Mouse (Mus musculus): ENCODE data around the gene Dcaf15. TPM values are rescaled to one million over a fixed set of nuclear protein-coding genes. Genes with fewer than 3 reads are reported as not detected.

Dcaf15 gene
- polyA plus RNA-seq, 1 experiment from 2014 or later = 11.0 TPM

DNA sequence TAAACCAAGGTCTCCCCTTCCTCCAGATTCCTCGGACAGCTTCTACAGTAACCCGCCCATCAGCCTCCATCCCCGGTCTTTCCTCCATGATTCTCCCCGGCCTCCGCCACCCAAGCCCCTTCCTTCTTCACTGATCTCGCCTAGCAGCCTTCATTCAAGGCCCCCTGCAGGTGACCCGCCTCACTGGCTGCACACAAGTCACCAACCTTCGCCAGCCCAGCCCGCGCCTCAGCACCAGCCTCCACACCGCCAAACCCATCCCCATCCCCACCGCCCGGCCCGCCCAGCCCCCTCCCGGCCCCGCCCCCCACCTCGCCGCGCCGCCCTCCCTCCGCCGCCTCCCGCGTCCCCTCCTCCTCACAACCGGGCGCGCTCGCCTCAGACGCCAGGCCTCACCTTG is 347 bp downstream of the Dcaf15 start:
- Histone ChIP-seq H3K4me1 (ENCODE audit: insufficient read depth, low read length) (peaks cover 18% of the 10 kb centered on the region), H3K36me3 (ENCODE audit: insufficient read depth, low read length) (peaks cover 10% of the 10 kb centered on the region; the same call in 1 of the 2 replicates), H3K9me3 (ENCODE audit: low read length) (no peaks in the 10 kb centered on the region), H3K27me3 (ENCODE audit: insufficient read depth, low read length) (no peaks in the 10 kb centered on the region), H3K27ac (ENCODE audit: low read length) (peak overlapping the region; percentile 91), H3K4me2 (replicated peaks; ENCODE audit: low read depth, low read length) (peak overlapping the region; percentile 55), H3K4me3 (ENCODE audit: low read length) (peak overlapping the region; percentile 65), H3K9ac (replicated peaks; ENCODE audit: low read length) (peak overlapping the region; percentile 88)
- WGBS = 1% methylated on average over 13 of the region's 29 CpGs
- ATAC-seq (ENCODE audit: low FRiP score, low TSS enrichment) = peak; percentile 87

DNA sequence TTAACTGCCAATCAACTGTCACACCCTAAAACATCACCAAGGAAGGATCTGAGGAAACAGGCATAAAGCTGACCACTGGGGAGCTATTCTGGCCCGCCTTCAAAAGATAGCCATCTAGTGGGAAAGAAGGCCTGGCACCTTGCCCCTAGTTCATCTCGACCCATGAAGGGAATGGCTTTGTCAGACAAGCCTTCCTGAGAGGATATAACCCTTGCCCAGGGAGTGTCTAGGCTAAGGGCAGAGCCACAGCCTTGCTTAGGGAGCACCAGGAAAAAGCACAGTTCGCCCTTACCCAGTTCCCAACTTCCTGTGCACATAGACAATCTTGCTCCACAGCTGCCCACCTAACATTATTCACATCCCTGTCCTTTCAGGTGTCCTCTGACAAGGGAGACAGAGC is 967 bp downstream of the Dcaf15 start:
- peak overlapping the region; percentile 55 for H3K4me2 ChIP-seq (replicated peaks; ENCODE audit: low read depth, low read length)
- peak overlapping the region; percentile 65 for H3K4me3 ChIP-seq (ENCODE audit: low read length)
- no peaks in the 10 kb centered on the region for H3K27me3 ChIP-seq (ENCODE audit: insufficient read depth, low read length)
- peaks cover 14% of the 10 kb centered on the region for H3K36me3 ChIP-seq (ENCODE audit: insufficient read depth, low read length)
- peak overlapping the region; percentile 88 for H3K9ac ChIP-seq (replicated peaks; ENCODE audit: low read length)
- 39% methylated on average over 3 of the region's 3 CpGs for WGBS
- peaks cover 18% of the 10 kb centered on the region for H3K4me1 ChIP-seq (ENCODE audit: insufficient read depth, low read length)
- no peaks in the 10 kb centered on the region for H3K9me3 ChIP-seq (ENCODE audit: low read length)
- no peak for ATAC-seq (ENCODE audit: low FRiP score, low TSS enrichment)
- no peak overlapping the region for H3K27ac ChIP-seq (ENCODE audit: low read length)

GRCm38 (mm10) chr8:84101476-84102270 is 2.9 kb downstream of the Dcaf15 start:
- Histone ChIP-seq H3K9ac (replicated peaks; ENCODE audit: low read length) (no peak overlapping the region), H3K4me1 (ENCODE audit: insufficient read depth, low read length) (peaks cover 18% of the 10 kb centered on the region), H3K4me3 (ENCODE audit: low read length) (no peak overlapping the region), H3K27me3 (ENCODE audit: insufficient read depth, low read length) (no peaks in the 10 kb centered on the region), H3K27ac (ENCODE audit: low read length) (no peak overlapping the region), H3K4me2 (replicated peaks; ENCODE audit: low read depth, low read length) (no peak overlapping the region), H3K9me3 (ENCODE audit: low read length) (no peaks in the 10 kb centered on the region), H3K36me3 (ENCODE audit: insufficient read depth, low read length) (peaks cover 32% of the 10 kb centered on the region)
- 87% methylated on average over 25 of the region's 25 CpGs for WGBS
- ATAC-seq (ENCODE audit: low FRiP score, low TSS enrichment) = no peak

DNA sequence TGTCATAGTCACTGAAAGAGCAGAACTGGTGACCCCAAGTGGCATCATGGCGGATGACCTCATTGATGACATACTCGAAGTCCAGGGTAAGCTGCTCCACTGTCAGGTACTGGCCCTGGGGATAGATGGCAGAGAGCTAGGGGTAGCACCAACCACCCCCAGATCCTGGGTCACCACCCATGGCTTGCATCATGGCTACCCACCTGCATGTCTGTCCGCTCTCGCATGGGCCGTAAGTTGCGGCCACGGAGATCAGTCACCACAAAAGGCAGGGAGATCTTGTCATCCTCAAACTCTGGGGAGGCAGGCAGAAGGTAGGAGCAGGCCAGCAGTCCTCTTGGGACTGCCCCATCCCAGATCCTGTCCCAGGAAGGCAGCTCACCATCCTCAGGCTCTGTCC is 6.2 kb downstream of the Dcaf15 start:
- WGBS = 91% methylated on average over 7 of the region's 7 CpGs
- Histone ChIP-seq H3K4me3 (ENCODE audit: low read length) (no peak overlapping the region), H3K9ac (replicated peaks; ENCODE audit: low read length) (no peak overlapping the region), H3K36me3 (ENCODE audit: insufficient read depth, low read length) (peaks cover 55% of the 10 kb centered on the region), H3K27ac (ENCODE audit: low read length) (no peak overlapping the region), H3K9me3 (ENCODE audit: low read length) (no peaks in the 10 kb centered on the region), H3K4me2 (replicated peaks; ENCODE audit: low read depth, low read length) (no peak overlapping the region), H3K27me3 (ENCODE audit: insufficient read depth, low read length) (no peaks in the 10 kb centered on the region), H3K4me1 (ENCODE audit: insufficient read depth, low read length) (peaks cover 7% of the 10 kb centered on the region)
- no peak for ATAC-seq (ENCODE audit: low FRiP score, low TSS enrichment)

GRCm38 (mm10) chr8:84096061-84096460 is 8.5 kb downstream of the Dcaf15 start:
- no peaks in the 10 kb centered on the region for H3K4me1 ChIP-seq (ENCODE audit: insufficient read depth, low read length)
- ATAC-seq (ENCODE audit: low FRiP score, low TSS enrichment) = no peak
- H3K4me3 ChIP-seq (ENCODE audit: low read length) = no peak overlapping the region
- WGBS = 71% methylated on average over 8 of the region's 8 CpGs
- H3K27me3 ChIP-seq (ENCODE audit: insufficient read depth, low read length) = no peaks in the 10 kb centered on the region
- H3K9me3 ChIP-seq (ENCODE audit: low read length) = no peaks in the 10 kb centered on the region
- H3K9ac ChIP-seq (replicated peaks; ENCODE audit: low read length) = no peak overlapping the region
- H3K27ac ChIP-seq (ENCODE audit: low read length) = no peak overlapping the region
- no peak overlapping the region for H3K4me2 ChIP-seq (replicated peaks; ENCODE audit: low read depth, low read length)
- peaks cover 57% of the 10 kb centered on the region for H3K36me3 ChIP-seq (ENCODE audit: insufficient read depth, low read length)

DNA sequence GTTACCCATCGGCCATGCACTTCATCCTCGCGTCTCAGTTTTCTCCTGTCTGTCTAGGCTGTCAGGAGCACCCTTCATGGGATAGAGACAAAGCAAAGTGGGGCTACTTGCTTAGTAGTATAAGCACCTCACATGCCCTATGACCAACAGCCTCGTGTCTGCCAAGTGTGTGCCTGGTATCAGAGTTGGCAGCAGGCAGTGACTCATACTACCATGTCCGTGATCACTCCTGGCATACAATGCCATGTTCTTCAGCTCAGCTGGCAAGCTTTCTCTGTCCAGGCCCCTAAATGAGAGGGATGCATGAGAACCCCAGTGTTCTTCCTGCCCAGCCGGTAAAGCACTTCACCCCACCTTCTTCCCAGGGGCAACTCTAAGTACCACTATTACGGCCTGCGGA is 14.0 kb downstream of the Dcaf15 start:
- H3K27me3 ChIP-seq (ENCODE audit: insufficient read depth, low read length) = no peaks in the 10 kb centered on the region
- ATAC-seq (ENCODE audit: low FRiP score, low TSS enrichment) = no peak
- H3K4me1 ChIP-seq (ENCODE audit: insufficient read depth, low read length) = no peaks in the 10 kb centered on the region
- H3K4me3 ChIP-seq (ENCODE audit: low read length) = no peak overlapping the region
- no peak overlapping the region for H3K27ac ChIP-seq (ENCODE audit: low read length)
- H3K4me2 ChIP-seq (replicated peaks; ENCODE audit: low read depth, low read length) = no peak overlapping the region
- WGBS = 90% methylated on average over 8 of the region's 8 CpGs
- H3K9ac ChIP-seq (replicated peaks; ENCODE audit: low read length) = no peak overlapping the region
- peaks cover 63% of the 10 kb centered on the region for H3K36me3 ChIP-seq (ENCODE audit: insufficient read depth, low read length)
- H3K9me3 ChIP-seq (ENCODE audit: low read length) = no peaks in the 10 kb centered on the region

DNA sequence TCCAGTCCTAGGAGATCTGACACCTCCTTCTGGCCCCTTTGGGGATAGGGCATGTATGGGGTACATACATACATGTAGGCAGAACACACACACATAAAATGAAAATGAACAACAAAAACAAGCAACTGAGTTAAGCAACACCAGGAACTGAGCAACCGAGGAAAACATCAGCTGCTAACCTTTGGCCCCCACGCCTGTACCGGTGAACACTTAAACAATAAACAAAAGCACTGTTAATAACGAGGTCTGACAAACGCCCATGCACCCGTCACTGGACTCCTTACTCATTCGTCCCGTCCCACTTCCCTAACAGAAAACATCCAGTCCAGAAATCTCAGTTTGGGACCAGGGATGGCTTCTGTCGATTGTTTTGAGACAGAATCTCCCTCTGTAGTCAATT is 15.3 kb downstream of the Dcaf15 start:
- no peak overlapping the region for H3K27ac ChIP-seq (ENCODE audit: low read length)
- no peak overlapping the region for H3K4me2 ChIP-seq (replicated peaks; ENCODE audit: low read depth, low read length)
- WGBS = 75% methylated on average over 9 of the region's 9 CpGs
- peaks cover 4% of the 10 kb centered on the region; the same call in 1 of the 2 replicates for H3K4me1 ChIP-seq (ENCODE audit: insufficient read depth, low read length)
- H3K9ac ChIP-seq (replicated peaks; ENCODE audit: low read length) = no peak overlapping the region
- H3K36me3 ChIP-seq (ENCODE audit: insufficient read depth, low read length) = peaks cover 56% of the 10 kb centered on the region
- no peak overlapping the region for H3K4me3 ChIP-seq (ENCODE audit: low read length)
- no peak for ATAC-seq (ENCODE audit: low FRiP score, low TSS enrichment)
- H3K9me3 ChIP-seq (ENCODE audit: low read length) = no peaks in the 10 kb centered on the region
- no peaks in the 10 kb centered on the region for H3K27me3 ChIP-seq (ENCODE audit: insufficient read depth, low read length)

DNA sequence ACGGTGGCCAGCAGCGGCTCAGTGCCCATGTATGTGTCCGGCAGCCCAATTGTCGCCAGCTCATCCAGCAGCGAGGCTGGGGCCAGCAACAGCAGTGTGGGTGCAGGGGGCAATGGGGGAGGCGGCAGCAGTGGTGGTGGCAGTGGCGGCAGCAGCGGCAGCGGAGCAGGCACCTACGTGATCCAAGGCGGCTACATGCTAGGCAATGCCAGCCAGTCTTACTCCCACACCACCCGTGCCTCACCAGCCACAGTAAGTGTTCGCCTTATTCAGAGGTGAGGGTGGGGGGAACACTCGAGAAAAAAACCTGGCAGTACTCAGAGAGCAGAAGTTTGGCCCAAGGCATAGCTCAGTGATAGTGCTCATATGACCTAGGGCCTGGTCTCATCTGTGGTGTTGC is 16.7 kb downstream of the Dcaf15 start:
- Histone ChIP-seq H3K4me3 (ENCODE audit: low read length) (no peak overlapping the region), H3K27me3 (ENCODE audit: insufficient read depth, low read length) (no peaks in the 10 kb centered on the region), H3K36me3 (ENCODE audit: insufficient read depth, low read length) (peaks cover 63% of the 10 kb centered on the region), H3K27ac (ENCODE audit: low read length) (no peak overlapping the region), H3K9me3 (ENCODE audit: low read length) (no peaks in the 10 kb centered on the region), H3K4me2 (replicated peaks; ENCODE audit: low read depth, low read length) (no peak overlapping the region), H3K9ac (replicated peaks; ENCODE audit: low read length) (no peak overlapping the region), H3K4me1 (ENCODE audit: insufficient read depth, low read length) (peaks cover 4% of the 10 kb centered on the region; the same call in 1 of the 2 replicates)
- no peak for ATAC-seq (ENCODE audit: low FRiP score, low TSS enrichment)
- WGBS = 89% methylated on average over 14 of the region's 14 CpGs

- Histone ChIP-seq H3K27ac (ENCODE audit: low read length) (no peak overlapping the region), H3K9me3 (ENCODE audit: low read length) (no peaks in the 10 kb centered on the region), H3K36me3 (ENCODE audit: insufficient read depth, low read length) (peaks cover 66% of the 10 kb centered on the region), H3K9ac (replicated peaks; ENCODE audit: low read length) (no peak overlapping the region), H3K27me3 (ENCODE audit: insufficient read depth, low read length) (no peaks in the 10 kb centered on the region), H3K4me3 (ENCODE audit: low read length) (no peak overlapping the region), H3K4me2 (replicated peaks; ENCODE audit: low read depth, low read length) (no peak overlapping the region), H3K4me1 (ENCODE audit: insufficient read depth, low read length) (peaks cover 4% of the 10 kb centered on the region; the same call in 1 of the 2 replicates)
- ATAC-seq (ENCODE audit: low FRiP score, low TSS enrichment) = no peak
- WGBS = 79% methylated on average over 7 of the region's 7 CpGs
Measured at GRCm38 (mm10) chr8:84087156-84087555, 17.4 kb downstream of the Dcaf15 start.

GRCm38 (mm10) chr8:84084341-84085115 is 20.0 kb downstream of the Dcaf15 start:
- WGBS = 55% methylated on average over 42 of the region's 42 CpGs
- no peak overlapping the region for H3K4me3 ChIP-seq (ENCODE audit: low read length)
- ATAC-seq (ENCODE audit: low FRiP score, low TSS enrichment) = no peak
- H3K4me2 ChIP-seq (replicated peaks; ENCODE audit: low read depth, low read length) = peak overlapping the region; percentile 21; the same call in 1 of the 2 replicates
- no peaks in the 10 kb centered on the region for H3K9me3 ChIP-seq (ENCODE audit: low read length)
- H3K27ac ChIP-seq (ENCODE audit: low read length) = no peak overlapping the region
- H3K4me1 ChIP-seq (ENCODE audit: insufficient read depth, low read length) = peaks cover 4% of the 10 kb centered on the region; the same call in 1 of the 2 replicates
- H3K36me3 ChIP-seq (ENCODE audit: insufficient read depth, low read length) = peaks cover 77% of the 10 kb centered on the region
- no peaks in the 10 kb centered on the region for H3K27me3 ChIP-seq (ENCODE audit: insufficient read depth, low read length)
- no peak overlapping the region for H3K9ac ChIP-seq (replicated peaks; ENCODE audit: low read length)
